Mouse (Mus musculus) midbrain, embryonic 13.5 days (tissue): ENCODE results near the gene Caml. TPM values are rescaled to one million over a fixed set of nuclear protein-coding genes. Genes with fewer than 3 reads are reported as not detected.

Experiments used
- polyA plus RNA-seq: library from polyadenylated mRNA; unstranded; fragments of >200 nt; fragmentation: Nextera tagmentation; extraction: Ambion mirVana; gene quantifications from 2 replicates; pipeline ENCODE4 v1.2.1, GENCODE M21; 2015

The Caml gene
- polyA plus RNA-seq, 1 experiment from 2014 or later = 92.3 TPM

Other genes starting within 250 kb of the Caml start
- not detected in 2 replicates for gene Slc34a1, start 224.8 kb upstream of the Caml start, polyA plus RNA-seq
- not detected in 2 replicates for gene Pfn3, start 207.8 kb upstream of the Caml start, polyA plus RNA-seq
- gene F12, start 196.2 kb upstream of the Caml start, polyA plus RNA-seq = not detected in 2 replicates
- gene Grk6, start 177.9 kb upstream of the Caml start, polyA plus RNA-seq = 26.8 and 35.7 TPM in 2 replicates
- gene Prr7, start 158.7 kb upstream of the Caml start, polyA plus RNA-seq = 2.3 and 2.8 TPM in 2 replicates
- gene Dbn1, start 134.9 kb upstream of the Caml start, polyA plus RNA-seq = 655 and 674 TPM in 2 replicates
- gene Pdlim7, start 109.3 kb upstream of the Caml start, polyA plus RNA-seq = 145 and 159 TPM in 2 replicates
- gene Dok3, start 93.7 kb upstream of the Caml start, polyA plus RNA-seq = 4.3 and 4.7 TPM in 2 replicates
- 60.2 and 66.6 TPM in 2 replicates for gene Ddx41, start 86.3 kb upstream of the Caml start, polyA plus RNA-seq
- 64.9 and 72.3 TPM in 2 replicates for gene Fam193b, start 51.9 kb upstream of the Caml start, polyA plus RNA-seq
- gene Tmed9, start 49.3 kb upstream of the Caml start, polyA plus RNA-seq = 103 and 125 TPM in 2 replicates
- 45.5 and 47.4 TPM in 2 replicates for gene B4galt7, start 23.1 kb upstream of the Caml start, polyA plus RNA-seq
- 31.3 and 33.5 TPM in 2 replicates for gene Ddx46, start 12.0 kb downstream of the Caml start, polyA plus RNA-seq
- gene B230219D22Rik, start 70.1 kb downstream of the Caml start, polyA plus RNA-seq = 69.3 and 72.6 TPM in 2 replicates
- 121 and 129 TPM in 2 replicates for gene Txndc15, start 91.6 kb downstream of the Caml start, polyA plus RNA-seq
- gene Pcbd2, start 104.4 kb downstream of the Caml start, polyA plus RNA-seq = 19.7 and 23.0 TPM in 2 replicates
- 0.12 TPM in 1 of 2 replicates, not detected in the other for gene Catsper3, start 161.6 kb downstream of the Caml start, polyA plus RNA-seq
- 0.75 and 1.5 TPM in 2 replicates for gene Pitx1, start 213.2 kb downstream of the Caml start, polyA plus RNA-seq